Mouse (Mus musculus): Measurements from ENCODE around the gene Slc22a5.
A peak's percentile ranks its signal among the peaks of the same experiment; 100 is the strongest.
"Not testable (repeated sequence)": the region's sequence is repeated elsewhere in the genome, so short reads cannot be mapped to it uniquely, and the experiment has no call there.

Gene Slc22a5

DNA sequence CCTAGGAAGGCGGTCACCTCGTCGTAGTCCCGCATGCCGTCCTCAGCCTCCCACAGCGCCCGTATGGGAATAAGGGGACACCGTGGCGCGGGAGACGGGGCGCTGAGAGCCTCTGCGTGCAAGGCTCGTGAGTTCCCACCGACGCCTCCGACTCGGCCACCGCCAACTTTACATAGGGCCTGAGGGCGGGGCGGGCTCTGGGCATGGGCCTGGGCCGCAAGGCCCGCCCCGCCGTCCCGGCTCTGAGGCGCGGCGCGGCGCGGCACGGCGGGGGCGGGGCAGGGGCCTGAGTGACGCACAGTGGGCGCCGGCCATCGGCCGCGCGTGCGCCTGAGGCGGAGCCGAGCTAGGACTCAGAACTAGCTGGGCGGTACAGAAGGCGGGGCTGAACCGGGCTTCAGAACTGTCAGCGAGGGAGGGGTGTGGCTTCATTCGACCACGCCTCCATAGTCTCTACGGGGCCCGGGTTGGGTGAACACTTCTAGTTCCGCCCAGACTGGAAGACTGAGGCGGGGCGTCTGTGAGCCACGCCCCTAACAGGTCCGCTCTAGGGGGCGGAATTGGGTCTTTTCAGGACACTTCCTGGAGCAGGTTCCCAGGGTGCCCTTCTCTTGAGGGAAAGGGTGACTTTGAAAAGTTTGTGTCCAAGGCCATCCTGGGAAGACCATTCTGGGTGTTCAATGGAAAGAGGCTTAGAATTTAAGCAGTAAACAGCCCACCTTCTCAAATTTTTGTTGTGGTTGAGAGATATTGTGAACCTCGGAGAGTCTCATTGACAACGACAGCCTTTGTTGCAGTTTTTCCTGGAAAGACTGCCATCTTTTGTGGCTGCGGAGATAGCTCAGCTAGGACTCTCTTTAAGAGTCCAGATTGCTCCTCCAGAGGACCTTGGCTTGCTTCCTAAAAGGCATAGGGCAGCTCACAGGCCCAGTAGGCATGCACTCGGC, at the start of gene Slc22a5:
Slc22a5 (minus strand) TSS at position 156 of the 947 bp plus-strand sequence.
- DNase-seq (ENCODE audit: low spot score in 2 of 2): peak; percentile 97 to 98

DNA sequence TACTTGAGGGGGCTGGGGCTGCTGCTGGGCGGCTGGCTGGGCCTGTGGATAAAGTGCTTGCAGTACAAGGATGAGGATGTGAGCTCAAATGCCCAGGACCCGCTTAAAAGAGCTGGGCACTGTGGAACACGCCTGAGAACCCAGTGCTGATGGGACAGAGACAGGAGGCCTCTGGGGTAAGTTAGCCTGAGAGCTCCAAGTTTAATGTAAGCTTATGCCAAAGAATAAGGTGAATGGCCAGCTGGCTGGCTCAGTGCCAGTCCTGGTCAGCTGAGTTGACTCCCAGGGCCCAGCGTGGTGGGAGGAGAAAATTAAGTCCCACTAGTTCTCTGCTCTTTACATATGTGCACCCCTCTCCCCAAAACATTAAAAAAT, 40.5 kb upstream of the Slc22a5 start:
- DNase-seq (ENCODE audit: low spot score in 2 of 2): not testable (repeated sequence)

- DNase-seq (ENCODE audit: low spot score in 2 of 2): peak; percentile 11 to 15
Measured at GRCm38 (mm10) chr11:53931091-53931943, 39.9 kb upstream of the Slc22a5 start.

GRCm38 (mm10) chr11:53929741-53930140, 38.3 kb upstream of the Slc22a5 start:
- DNase-seq (ENCODE audit: low spot score in 2 of 2): no peak

GRCm38 (mm10) chr11:53928585-53928984, 37.1 kb upstream of the Slc22a5 start:
- DNase-seq (ENCODE audit: low spot score in 2 of 2): no peak

DNA sequence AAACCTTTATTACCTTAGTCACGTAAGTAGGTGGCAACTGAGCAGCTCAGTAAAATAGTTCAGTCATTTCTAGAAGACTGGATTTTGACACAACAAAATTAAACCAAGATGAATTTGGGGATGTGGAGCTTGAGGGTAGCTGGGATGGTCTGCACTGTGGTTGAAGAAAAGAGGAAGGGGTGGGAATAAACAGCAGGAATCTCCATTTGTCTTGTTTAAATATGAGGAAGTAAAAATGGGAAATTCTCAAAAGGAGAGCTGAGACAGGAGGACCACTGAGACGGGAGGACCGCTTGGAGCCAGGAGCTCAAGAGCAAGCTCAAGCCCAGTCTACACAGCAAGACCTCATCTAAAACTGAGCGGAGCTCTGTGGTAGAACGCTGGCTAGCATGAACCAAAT, 34.8 kb upstream of the Slc22a5 start:
- DNase-seq (ENCODE audit: low spot score in 2 of 2): no peak

DNA sequence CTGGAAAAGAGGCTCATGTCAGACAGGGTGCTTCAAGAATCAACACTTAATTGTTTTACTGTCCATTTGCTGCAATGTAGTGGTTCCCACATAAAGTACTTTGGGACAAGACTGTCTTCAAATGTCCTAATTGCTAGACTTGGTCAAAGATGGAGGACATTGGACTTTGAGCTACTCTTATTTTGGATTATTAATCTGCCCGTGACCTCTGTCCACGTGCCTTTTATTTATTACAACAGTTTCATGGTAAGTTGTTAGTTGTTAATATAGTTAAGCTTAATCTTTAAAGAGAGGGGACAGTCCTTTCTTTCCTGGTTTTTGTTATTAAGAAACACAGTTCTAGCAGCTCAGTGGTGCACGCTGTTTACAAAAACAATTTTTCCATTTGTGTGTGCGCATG, 27.4 kb upstream of the Slc22a5 start:
- DNase-seq (ENCODE audit: low spot score in 2 of 2): no peak

GRCm38 (mm10) chr11:53911011-53911410, 19.6 kb upstream of the Slc22a5 start:
- no peak for DNase-seq (ENCODE audit: low spot score in 2 of 2)

GRCm38 (mm10) chr11:53908686-53909085, 17.2 kb upstream of the Slc22a5 start:
- DNase-seq (ENCODE audit: low spot score in 2 of 2): no peak

DNA sequence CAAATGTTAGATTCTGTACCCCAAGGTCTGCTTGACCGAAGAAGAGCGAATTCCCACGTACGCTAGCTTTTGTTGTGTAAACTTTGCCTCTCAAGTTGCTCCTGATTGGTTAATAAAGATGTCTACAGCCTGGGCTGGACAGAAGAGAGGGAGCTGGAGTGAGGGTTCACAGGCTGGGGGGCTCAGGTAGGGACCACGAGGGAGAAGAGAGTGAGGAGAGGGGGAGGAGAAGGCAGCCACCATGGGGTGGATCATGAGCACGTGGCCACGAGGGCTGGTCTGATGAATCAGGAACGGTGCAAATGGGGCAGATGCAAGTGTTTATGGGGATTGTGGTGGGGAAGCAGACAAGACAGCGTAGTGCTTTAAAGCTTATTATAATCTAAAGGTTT, 13.1 kb upstream of the Slc22a5 start:
- DNase-seq (ENCODE audit: low spot score in 2 of 2): no peak

- no peak for DNase-seq (ENCODE audit: low spot score in 2 of 2)
Measured at GRCm38 (mm10) chr11:53903781-53904533, 12.5 kb upstream of the Slc22a5 start.

- no peak for DNase-seq (ENCODE audit: low spot score in 2 of 2)
Measured at GRCm38 (mm10) chr11:53902741-53903140, 11.3 kb upstream of the Slc22a5 start.

DNA sequence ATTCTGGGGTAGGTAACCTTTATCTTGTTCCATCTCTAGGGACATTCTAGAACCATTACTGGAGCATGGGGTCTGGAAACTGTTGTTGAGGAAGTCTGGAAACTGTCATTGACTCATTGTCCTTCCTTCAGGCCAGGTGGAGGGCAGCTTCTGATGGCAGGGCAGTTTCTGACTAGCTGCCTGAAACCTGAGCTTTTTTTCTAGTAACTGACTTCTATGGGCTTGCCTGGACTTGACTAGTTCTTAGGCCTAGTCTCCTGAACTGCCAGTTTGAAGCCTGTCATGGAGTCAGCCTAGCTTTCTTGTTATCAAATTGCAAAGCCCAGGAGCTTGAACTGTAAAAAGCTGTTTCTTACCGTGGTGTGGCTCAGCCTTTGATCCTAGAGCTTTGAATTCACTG, 9.5 kb upstream of the Slc22a5 start:
- DNase-seq (ENCODE audit: low spot score in 2 of 2): no peak

DNA sequence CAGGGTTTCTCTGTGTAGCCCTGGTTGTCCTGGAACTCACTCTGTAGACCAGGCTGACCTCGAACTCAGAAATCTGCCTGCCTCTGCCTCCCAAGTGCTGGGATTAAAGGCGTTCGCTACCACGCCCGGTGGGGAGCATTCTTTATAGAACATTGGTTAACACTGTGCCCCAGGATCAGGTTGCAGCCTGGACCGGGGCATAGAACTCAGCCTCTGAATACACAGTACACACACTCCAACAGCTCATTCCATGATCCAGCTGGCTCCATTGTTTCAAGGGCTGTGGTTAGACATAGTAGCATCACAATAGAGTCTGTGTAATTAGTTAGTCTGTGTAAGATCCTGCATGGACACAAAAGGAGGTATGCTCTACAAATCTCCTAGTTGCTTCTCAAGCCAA, 8.5 kb upstream of the Slc22a5 start:
- DNase-seq (ENCODE audit: low spot score in 2 of 2): no peak

DNA sequence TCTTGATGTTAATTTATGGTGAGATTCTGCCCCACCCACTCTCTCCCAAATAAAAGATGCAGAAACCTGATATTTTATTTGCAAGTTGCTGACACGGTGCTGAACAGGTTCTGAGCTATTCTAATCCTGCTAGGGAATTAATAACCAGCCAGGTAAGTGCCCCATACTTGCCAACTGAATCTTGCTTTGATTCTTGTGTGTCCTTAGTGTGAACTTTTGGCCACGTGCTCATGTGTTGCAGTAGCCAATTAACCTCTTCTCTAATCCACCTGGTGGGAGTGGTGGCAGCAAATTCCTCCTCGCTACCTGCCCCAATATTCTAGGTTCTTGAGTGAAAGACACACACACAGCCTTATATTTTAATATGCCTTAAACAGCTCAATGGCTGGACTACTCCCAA, 7.5 kb upstream of the Slc22a5 start:
- DNase-seq (ENCODE audit: low spot score in 2 of 2): no peak

DNA sequence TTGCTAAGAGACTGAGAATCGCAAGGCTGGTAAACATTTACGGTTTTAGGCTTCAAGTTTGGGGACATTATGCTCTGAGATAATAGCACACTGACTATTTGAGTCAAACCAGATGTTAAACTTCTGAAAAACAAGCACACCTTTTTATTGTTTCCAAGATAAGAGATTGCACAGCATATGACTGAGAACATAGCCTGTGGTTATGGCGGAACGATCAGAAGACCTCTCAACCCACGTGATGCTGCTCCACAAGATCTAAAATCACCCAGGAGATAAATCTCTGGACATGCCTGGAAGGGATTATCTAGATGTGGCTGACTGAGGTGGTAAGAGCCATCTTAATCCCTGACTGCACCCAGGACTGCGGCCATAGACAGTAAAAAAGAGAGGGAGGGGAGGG, 5.5 kb upstream of the Slc22a5 start:
- no peak for DNase-seq (ENCODE audit: low spot score in 2 of 2)

- DNase-seq (ENCODE audit: low spot score in 2 of 2): no peak
Measured at GRCm38 (mm10) chr11:53893451-53893850, 2.0 kb upstream of the Slc22a5 start.

- DNase-seq (ENCODE audit: low spot score in 2 of 2): peak in 1 of 2 experiments; percentile 8
Measured at GRCm38 (mm10) chr11:53892716-53893416, 1.4 kb upstream of the Slc22a5 start.

DNA sequence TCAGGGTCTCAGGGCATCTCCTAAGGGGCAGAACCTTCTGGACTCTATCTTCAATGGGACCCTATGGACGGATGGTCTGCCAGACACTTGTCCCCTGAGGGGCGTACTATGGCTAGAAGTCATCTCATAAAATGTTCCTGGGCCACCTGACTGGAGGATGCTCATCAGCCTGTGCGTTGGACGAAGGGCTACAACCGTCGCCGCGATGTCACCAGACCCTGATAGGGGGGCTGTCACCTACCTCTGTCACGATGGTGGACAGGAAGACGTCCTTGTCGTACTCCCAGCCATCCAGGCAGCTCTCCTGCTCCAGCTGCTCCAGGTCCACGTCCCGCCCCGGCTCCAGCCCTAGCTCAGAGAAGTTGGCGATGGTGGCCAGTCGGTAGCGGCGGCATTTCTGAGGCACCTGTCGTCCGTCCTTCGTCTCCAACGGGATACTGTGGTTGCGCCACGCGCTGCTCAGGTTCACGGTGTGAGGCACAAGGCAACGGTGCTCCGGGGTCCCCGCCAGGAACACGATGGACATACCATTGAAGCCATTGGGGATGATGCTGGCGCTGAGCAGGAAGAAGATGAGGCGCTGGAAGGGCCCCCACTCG, 455 bp downstream of the Slc22a5 start:
- no peak for DNase-seq (ENCODE audit: low spot score in 2 of 2)

- no peak for DNase-seq (ENCODE audit: low spot score in 2 of 2)
Measured at GRCm38 (mm10) chr11:53890225-53890624, 1.2 kb downstream of the Slc22a5 start.

DNA sequence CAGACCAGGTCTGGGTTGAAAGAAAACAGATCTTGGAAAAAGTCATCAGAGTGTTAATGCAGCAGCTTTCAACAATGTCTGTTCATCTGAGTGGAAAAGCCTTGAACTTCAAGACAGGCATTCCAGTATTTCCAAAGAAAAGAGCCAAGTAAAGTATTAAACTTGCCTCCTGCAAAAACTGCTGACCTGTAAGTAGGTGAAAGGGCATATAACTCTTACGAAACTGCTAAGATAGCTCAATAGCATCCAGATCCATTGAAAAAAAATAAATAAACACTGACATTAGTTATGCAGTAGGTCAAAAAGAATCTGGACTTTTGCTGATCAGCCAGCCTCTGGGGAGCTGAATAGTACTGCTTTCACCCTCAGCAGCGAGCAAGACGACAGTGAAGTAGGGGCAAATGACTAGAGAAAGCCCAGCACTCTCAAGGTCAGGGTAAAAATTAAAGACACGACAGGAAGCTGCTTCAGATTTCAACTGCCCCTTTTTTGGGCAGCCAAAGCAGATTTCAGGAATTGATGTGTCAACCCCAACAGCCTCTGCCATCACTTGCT, 2.3 kb downstream of the Slc22a5 start:
- no peak for DNase-seq (ENCODE audit: low spot score in 2 of 2)

Measured in spleen, postnatal 14 days (tissue).